Mouse (Mus musculus) embryonic facial prominence, embryonic 15.5 days (tissue): ENCODE results near the gene Leng9. TPM values are rescaled to one million over a fixed set of nuclear protein-coding genes. Genes with fewer than 3 reads are reported as not detected.
A peak's percentile ranks its signal among the peaks of the same experiment; 100 is the strongest.

Source experiments
- ATAC-seq: fragments of 200-750 bp; cut with Nextera tagmentation; 2 replicates; pipeline ENCODE4 v1.8.0; 2017; ENCODE audit warnings: low read depth, moderate TSS enrichment; ENCODE audit not compliant: insufficient number of reproducible peaks, low FRiP score, low TSS enrichment
- H3K27ac ChIP-seq: fragments of 300-500 bp; sonication (generic); replicated peaks from 2 replicates; pipeline ENCODE4 v1.5.1; 2015; ENCODE audit warnings: mild to moderate bottlenecking, inconsistent platforms
- H3K27me3 ChIP-seq: fragments of 300-500 bp; sonication (generic); 2 replicates; pipeline ENCODE4 v1.6.1; 2015; ENCODE audit warnings: inconsistent platforms
- H3K36me3 ChIP-seq: fragments of 300-500 bp; sonication (generic); 2 replicates; pipeline ENCODE4 v1.6.1; 2015; ENCODE audit warnings: mild to moderate bottlenecking, inconsistent platforms
- H3K4me1 ChIP-seq: fragments of 300-500 bp; sonication (generic); 2 replicates; pipeline ENCODE4 v1.6.1; 2015; ENCODE audit warnings: inconsistent platforms
- H3K4me2 ChIP-seq: fragments of 300-500 bp; sonication (generic); replicated peaks from 2 replicates; pipeline ENCODE4 v1.6.1; 2015; ENCODE audit warnings: mild to moderate bottlenecking, inconsistent platforms
- H3K4me3 ChIP-seq: fragments of 300-500 bp; sonication (generic); replicated peaks from 2 replicates; pipeline ENCODE4 v1.5.1; 2015; ENCODE audit warnings: mild to moderate bottlenecking, inconsistent platforms
- H3K9ac ChIP-seq: fragments of 300-500 bp; sonication (generic); 2 replicates; pipeline ENCODE4 v1.6.1; 2015; ENCODE audit warnings: inconsistent platforms
- H3K9me3 ChIP-seq: fragments of 300-500 bp; sonication (generic); replicated peaks from 2 replicates; pipeline ENCODE4 v1.6.1; 2016; ENCODE audit warnings: inconsistent platforms
- WGBS: fragments of 180-500 bp; shearing (Covaris S2); methylation state at CpG from one replicate; pipeline ENCODE4 v1.1.7; 2015; 5-methylcytosine and 5-hydroxymethylcytosine counted together
- polyA plus RNA-seq: library from polyadenylated mRNA; unstranded; fragments of >200 nt; fragmentation: Nextera tagmentation; extraction: Ambion mirVana; gene quantifications from 2 replicates; pipeline ENCODE4 v1.2.1, GENCODE M21; 2015

Gene Leng9
- polyA plus RNA-seq, 1 experiment from 2014 or later = 6.1 TPM

DNA sequence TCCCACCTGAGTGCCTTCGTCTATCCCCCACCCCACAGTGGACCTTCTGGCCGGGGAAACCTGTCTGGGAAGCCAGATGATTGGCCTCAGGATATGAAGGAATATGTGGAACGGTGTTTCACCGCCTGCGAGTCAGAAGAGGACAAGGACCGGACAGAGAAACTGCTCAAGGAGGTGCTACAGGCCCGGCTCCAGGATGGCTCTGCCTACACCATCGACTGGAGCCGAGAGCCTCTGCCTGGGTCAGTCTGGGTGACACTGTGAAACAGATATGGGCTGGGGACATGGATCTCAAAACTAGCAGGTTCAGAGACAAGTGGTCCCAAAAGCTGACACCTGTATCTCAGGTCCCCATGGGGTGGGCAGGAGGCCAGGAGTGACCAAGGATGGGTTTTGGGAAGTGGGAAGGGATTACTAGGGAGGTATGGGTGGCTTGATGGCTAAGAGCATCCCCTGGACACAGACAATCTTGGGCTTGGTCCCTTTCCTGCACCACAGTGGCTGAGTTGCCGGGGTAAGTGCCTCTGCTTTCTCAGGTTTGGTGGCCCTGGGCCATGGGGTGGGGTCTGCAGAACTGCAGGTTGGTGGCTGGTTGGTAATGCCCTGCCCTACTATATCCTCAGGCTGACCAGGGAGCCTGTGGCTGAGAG, 7.3 kb downstream of the Leng9 start:
- no peak for ATAC-seq
- Histone ChIP-seq H3K4me1 (peaks cover 21% of the 10 kb centered on the region), H3K4me3 (no peak overlapping the region), H3K27ac (no peak overlapping the region), H3K36me3 (peaks cover 90% of the 10 kb centered on the region), H3K9ac (no peak overlapping the region), H3K4me2 (no peak overlapping the region), H3K27me3 (no peaks in the 10 kb centered on the region), H3K9me3 (no peaks in the 10 kb centered on the region)
- WGBS = 95% methylated on average over 10 of the region's 10 CpGs

DNA sequence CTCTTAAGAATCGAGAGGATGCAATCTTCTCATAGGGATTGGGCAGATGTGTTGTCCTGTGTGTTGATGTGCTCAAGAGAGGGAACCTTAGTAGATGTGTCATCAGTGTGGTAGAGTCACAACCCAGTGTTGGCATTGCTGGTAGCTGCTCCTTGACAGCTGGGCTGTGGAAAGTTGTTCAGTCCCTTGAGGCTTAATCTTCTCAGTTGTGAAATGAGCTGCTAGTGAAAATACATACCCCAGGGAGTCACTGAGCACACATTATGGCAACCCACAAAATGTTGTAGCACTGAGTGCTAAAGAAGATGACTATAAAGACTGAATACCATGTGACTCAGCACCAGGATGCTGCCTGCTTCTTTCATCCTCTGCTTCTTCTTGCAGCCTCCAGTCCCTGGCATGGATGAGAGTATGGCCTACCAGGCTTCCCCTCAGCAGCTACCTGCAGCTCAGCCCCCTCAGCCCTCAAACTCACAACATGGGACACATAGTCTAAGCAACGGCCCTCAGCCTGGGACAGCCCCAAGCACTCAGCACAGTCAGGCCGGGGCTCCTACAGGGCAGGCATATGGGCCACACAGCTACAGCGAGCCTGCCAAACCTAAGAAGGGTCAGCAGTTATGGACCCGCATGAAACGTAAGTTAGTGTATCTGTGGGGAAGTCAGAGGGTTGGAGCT, 8.4 kb downstream of the Leng9 start:
- H3K27ac ChIP-seq = no peak overlapping the region
- H3K27me3 ChIP-seq = no peaks in the 10 kb centered on the region
- no peaks in the 10 kb centered on the region for H3K9me3 ChIP-seq
- WGBS = 91% methylated on average over 6 of the region's 6 CpGs
- H3K4me2 ChIP-seq = no peak overlapping the region
- H3K4me3 ChIP-seq = no peak overlapping the region
- no peak for ATAC-seq
- peaks cover 83% of the 10 kb centered on the region for H3K36me3 ChIP-seq
- no peak overlapping the region for H3K9ac ChIP-seq
- H3K4me1 ChIP-seq = peaks cover 14% of the 10 kb centered on the region

DNA sequence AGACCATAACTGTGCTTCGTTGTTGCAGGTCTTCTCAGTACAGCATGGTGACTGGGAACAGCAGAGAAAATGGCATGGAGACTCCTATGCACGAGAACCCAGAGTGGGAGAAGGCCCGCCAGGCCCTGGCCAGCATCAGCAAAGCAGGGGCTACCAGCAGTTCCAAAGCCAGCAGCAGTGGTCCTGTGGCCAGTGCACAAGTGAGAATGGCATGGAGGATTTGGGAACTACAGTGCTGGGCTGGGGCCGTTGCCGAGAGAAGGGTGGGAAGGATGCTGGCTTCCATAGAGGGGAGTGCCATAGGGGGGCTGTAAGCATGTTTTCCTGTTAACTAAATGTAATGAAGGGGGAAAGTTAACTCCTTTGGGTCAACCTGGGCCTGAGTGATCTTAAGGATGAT, 10.8 kb downstream of the Leng9 start:
- peaks cover 14% of the 10 kb centered on the region for H3K4me1 ChIP-seq
- H3K9ac ChIP-seq = no peak overlapping the region
- no peaks in the 10 kb centered on the region for H3K9me3 ChIP-seq
- no peak overlapping the region for H3K4me3 ChIP-seq
- ATAC-seq = no peak
- WGBS = 89% methylated on average over 5 of the region's 5 CpGs
- peaks cover 59% of the 10 kb centered on the region for H3K36me3 ChIP-seq
- no peak overlapping the region for H3K27ac ChIP-seq
- no peak overlapping the region for H3K4me2 ChIP-seq
- H3K27me3 ChIP-seq = no peaks in the 10 kb centered on the region

DNA sequence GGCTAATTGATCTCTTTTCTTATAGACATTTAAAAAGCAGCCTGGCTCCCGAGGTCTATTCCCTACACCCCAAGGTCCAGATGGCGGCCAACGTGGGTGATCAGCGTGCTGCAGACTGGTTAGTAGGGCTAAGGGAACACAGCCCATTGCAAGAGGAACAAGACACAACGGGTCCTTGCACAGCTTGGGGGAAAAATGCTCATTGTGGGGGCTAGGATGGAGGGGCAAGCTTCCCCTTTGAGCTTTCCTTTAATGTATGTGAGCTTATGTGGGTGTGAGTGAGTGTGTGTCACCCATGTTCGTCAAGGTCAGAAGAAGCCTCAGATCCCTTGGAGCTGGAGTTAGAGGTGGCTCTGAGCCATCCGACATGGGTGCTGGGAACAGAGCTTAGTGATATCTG, 11.5 kb downstream of the Leng9 start:
- 90% methylated on average over 7 of the region's 7 CpGs for WGBS
- no peak for ATAC-seq

DNA sequence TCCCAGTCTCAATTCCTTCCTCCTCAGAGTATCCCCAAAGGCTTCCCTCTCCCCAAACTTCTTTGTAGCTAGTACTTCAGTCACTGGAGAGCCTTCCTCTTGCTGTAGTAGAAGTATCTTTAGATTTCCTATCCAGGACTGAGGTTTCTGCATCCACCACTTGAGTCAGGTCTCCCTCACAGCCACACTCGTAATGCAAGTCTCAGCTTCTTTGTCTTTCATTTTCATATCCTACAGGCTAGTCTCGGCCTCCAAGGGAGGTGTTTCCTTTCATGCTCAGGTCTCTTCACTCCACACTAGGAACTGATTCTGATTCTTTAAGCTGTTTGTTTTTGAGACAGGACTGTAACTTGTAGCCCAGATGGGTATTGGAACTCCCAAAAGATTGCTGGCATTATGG, 12.0 kb downstream of the Leng9 start:
- Histone ChIP-seq H3K9ac (peak overlapping the region; percentile 4; the same call in 1 of the 2 replicates), H3K27me3 (no peaks in the 10 kb centered on the region), H3K4me2 (peak overlapping the region; percentile 68), H3K4me3 (peak overlapping the region; percentile 96), H3K36me3 (peaks cover 47% of the 10 kb centered on the region), H3K27ac (0 out of 2 replicates have a peak overlapping the region, but pooled peaks have one; percentile 97), H3K9me3 (no peaks in the 10 kb centered on the region), H3K4me1 (peaks cover 14% of the 10 kb centered on the region)
- 78% methylated on average over 2 of the region's 2 CpGs for WGBS
- no peak for ATAC-seq

More for the DNA sequence above, 11.5 kb downstream of the Leng9 start:
- H3K27me3 ChIP-seq = no peaks in the 10 kb centered on the region
- H3K36me3 ChIP-seq = peaks cover 52% of the 10 kb centered on the region
- H3K27ac ChIP-seq = no peak overlapping the region
- H3K9me3 ChIP-seq = no peaks in the 10 kb centered on the region
- H3K4me2 ChIP-seq = no peak overlapping the region
- H3K9ac ChIP-seq = no peak overlapping the region
- peak overlapping the region; percentile 96; the same call in 1 of the 2 replicates for H3K4me3 ChIP-seq
- H3K4me1 ChIP-seq = peaks cover 14% of the 10 kb centered on the region

DNA sequence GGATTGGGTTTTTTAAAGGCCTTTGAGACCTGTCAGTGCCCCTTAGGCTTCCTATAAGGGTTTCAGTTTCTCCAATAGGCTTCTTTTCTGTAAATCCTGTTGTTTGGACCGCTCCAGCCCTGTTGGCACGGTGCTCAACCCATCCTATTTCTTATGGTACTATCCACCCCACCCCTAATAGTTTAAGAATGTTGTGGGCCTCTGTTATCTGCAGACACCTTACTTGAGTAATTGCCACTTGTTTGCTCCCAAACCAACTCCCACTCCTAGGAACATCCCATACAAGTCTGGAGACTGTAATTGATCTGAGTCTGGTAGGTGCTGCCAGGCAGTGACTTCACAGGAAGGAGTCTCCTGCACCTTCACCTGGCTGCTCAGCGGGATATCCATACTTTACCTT, 12.4 kb downstream of the Leng9 start:
- peak overlapping the region; percentile 75 for H3K9ac ChIP-seq
- peak overlapping the region; percentile 96 for H3K4me3 ChIP-seq
- H3K27ac ChIP-seq = peak overlapping the region; percentile 97
- peaks cover 14% of the 10 kb centered on the region for H3K4me1 ChIP-seq
- no peak for ATAC-seq
- no peaks in the 10 kb centered on the region for H3K27me3 ChIP-seq
- no peaks in the 10 kb centered on the region for H3K9me3 ChIP-seq
- peaks cover 43% of the 10 kb centered on the region for H3K36me3 ChIP-seq
- peak overlapping the region; percentile 68 for H3K4me2 ChIP-seq
- WGBS = 49% methylated on average over 3 of the region's 3 CpGs

DNA sequence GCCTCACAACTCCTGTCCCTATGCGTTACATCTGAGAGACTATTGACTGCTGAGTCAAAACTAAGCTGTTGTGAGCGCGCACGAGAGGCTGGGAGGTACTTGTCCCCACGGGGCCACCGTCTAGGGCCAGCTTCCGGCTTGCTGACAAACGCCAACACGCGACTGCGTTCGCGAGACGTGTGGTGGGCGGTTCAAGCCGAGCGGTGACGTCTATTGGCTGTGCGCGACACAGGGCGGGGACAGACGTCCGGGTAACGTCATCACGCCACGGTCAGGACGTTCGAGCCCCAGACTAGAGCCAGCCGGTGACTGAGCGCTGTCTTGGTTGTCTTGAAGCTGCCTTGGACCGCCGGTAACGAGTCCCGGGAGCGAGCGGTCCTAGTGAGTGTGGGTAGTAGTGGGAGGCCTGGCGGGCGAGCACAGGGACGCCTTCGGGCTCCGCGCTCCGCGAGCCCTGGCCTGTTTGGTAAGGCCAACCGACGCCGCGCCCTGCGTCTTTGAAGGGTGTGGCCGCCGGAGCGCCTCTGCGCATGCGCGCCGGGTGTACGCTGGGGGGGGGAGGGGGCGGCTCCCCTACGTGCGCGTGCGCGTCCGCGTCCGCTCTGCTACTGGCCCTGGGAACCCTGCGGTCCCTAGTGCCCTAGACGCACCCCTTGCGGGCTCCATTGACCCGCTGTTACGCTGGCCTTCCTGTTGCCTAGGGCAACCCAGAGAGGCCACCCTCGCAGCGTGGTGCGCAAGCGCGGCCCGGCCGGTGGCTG, 13.2 kb downstream of the Leng9 start, which contains the start of gene Leng8:
Gene Leng8, plus strand, starts transcription at position 269 of the 761 bp plus-strand sequence.
- WGBS = under 1% methylated on average over 72 of the region's 78 CpGs
- Histone ChIP-seq H3K9ac (peak within 1 kb of the TSS; percentile 75), H3K27me3 (no peaks in the 10 kb centered on the region), H3K4me3 (peak within 1 kb of the TSS; percentile 96), H3K4me1 (peaks cover 14% of the 10 kb centered on the region), H3K4me2 (peak within 1 kb of the TSS; percentile 72), H3K36me3 (peaks cover 35% of the 10 kb centered on the region), H3K9me3 (no peaks in the 10 kb centered on the region), H3K27ac (peak within 1 kb of the TSS; percentile 97)
- peak; percentile 99 for ATAC-seq

DNA sequence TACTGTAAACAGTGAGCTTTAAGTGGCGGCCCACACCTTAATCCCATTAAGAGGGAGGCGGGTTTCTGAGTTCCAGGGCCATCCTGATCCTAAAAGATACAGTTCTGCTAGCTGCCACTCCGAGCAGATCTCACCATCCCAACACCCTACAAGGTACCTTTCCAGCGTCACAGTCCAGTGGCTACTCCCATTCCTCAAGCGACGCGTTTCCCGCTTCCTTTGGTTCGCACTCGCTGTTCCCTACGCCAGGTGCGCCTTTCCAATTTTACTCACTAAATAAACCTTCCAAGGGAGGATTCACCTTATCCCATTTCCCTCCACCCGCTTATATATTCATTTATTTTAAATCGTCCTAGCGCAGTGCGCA, 13.8 kb downstream of the Leng9 start:
- peaks cover 16% of the 10 kb centered on the region for H3K4me1 ChIP-seq
- no peaks in the 10 kb centered on the region for H3K27me3 ChIP-seq
- no peaks in the 10 kb centered on the region for H3K9me3 ChIP-seq
- peaks cover 29% of the 10 kb centered on the region for H3K36me3 ChIP-seq
- H3K4me3 ChIP-seq = peak overlapping the region; percentile 96
- H3K27ac ChIP-seq = peak overlapping the region; percentile 97
- under 1% methylated on average over 16 of the region's 16 CpGs for WGBS
- H3K9ac ChIP-seq = peak overlapping the region; percentile 68
- ATAC-seq = no peak
- H3K4me2 ChIP-seq = peak overlapping the region; percentile 72

DNA sequence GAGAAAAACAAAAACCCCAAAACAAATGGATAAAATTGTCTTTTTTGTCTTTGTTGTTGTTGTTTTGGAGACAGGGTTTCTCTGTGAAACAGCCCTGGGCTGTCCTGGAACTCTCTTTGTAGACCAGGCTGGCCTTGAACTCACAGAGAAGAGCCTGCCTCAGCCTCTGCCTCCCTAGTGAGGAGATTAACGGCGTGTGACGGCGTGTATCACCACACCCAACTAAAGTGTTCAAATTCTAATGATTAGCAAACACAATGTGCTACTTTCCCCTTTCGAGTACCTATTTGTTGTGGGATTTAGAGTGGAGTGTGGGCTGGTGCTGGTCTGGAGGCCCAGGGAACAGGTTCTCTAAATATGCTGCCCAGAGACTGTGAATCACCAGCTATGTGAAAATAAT, 15.3 kb downstream of the Leng9 start:
- H3K4me3 ChIP-seq = no peak overlapping the region
- no peak for ATAC-seq
- no peak overlapping the region for H3K4me2 ChIP-seq
- H3K9ac ChIP-seq = no peak overlapping the region
- peaks cover 14% of the 10 kb centered on the region for H3K36me3 ChIP-seq
- H3K9me3 ChIP-seq = no peaks in the 10 kb centered on the region
- H3K4me1 ChIP-seq = peaks cover 19% of the 10 kb centered on the region
- H3K27me3 ChIP-seq = no peaks in the 10 kb centered on the region
- H3K27ac ChIP-seq = no peak overlapping the region
- 89% methylated on average over 5 of the region's 5 CpGs for WGBS

DNA sequence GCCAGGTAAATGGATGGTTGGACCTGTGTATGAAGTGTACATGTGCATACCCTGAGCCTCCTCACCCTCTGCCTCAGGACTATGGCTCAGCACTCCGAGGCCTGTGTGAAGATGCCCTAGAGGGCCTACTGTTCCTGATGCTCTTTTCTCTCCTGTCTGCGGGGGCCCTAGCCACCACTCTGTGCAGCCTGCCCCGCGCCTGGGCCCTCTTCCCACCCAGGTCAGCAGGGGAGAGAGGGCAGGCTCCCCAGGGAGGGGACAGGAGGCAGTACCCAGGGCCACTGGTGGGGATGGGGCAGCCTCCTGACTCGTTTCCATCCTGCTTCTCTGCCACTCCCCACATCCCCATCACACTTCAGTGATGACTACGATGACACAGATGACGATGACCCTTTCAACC, 17.2 kb downstream of the Leng9 start:
- no peak overlapping the region for H3K9ac ChIP-seq
- 83% methylated on average over 7 of the region's 7 CpGs for WGBS

DNA sequence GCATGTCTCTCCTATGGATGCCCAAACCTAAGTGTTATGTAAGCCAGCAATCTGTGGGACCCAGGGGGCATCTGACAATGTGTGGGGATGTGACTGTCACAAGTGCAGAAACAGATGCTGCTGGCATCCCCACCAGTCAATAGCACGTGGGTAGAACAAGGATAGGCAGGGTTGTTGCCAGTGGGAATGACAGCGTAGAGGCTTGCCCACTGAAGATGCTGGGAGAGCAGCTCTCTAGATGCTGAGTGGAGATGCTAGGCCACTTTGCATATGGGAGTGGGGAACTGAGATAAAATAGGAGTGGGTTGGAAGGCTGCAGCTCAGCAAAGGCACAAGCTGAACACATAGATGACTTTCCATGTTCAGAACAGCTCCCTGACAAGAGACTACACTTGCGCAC, 17.6 kb downstream of the Leng9 start:
- WGBS = 89% methylated on average over 3 of the region's 3 CpGs
- no peaks in the 10 kb centered on the region for H3K27me3 ChIP-seq
- H3K4me1 ChIP-seq = peaks cover 8% of the 10 kb centered on the region
- no peaks in the 10 kb centered on the region for H3K9me3 ChIP-seq
- no peak for ATAC-seq
- H3K27ac ChIP-seq = no peak overlapping the region
- no peak overlapping the region for H3K9ac ChIP-seq
- no peak overlapping the region for H3K4me3 ChIP-seq
- H3K36me3 ChIP-seq = no peaks in the 10 kb centered on the region
- no peak overlapping the region for H3K4me2 ChIP-seq

More for the DNA sequence above, 17.2 kb downstream of the Leng9 start:
- Histone ChIP-seq H3K4me3 (no peak overlapping the region), H3K9me3 (no peaks in the 10 kb centered on the region), H3K36me3 (no peaks in the 10 kb centered on the region), H3K27ac (no peak overlapping the region), H3K4me1 (peaks cover 12% of the 10 kb centered on the region), H3K4me2 (no peak overlapping the region), H3K27me3 (no peaks in the 10 kb centered on the region)
- no peak for ATAC-seq
